Mouse (Mus musculus) heart, adult 2 months (tissue): ENCODE data around the gene Col4a1. TPM values are rescaled to one million over a fixed set of nuclear protein-coding genes. Genes with fewer than 3 reads are reported as not detected.
A peak's percentile ranks its signal among the peaks of the same experiment; 100 is the strongest.

Source experiments
- DNase-seq, 2 experiments: peaks; one replicate each; pipeline ENCODE4 v3.0.0; 2021
- H3K27ac ChIP-seq: fragments of 200-600 bp; 2 replicates; pipeline ENCODE4 v1.8.1; 2022
- H3K27me3 ChIP-seq: fragments of 200-500 bp; 2 replicates; pipeline ENCODE4 v1.6.1; 2012; ENCODE audit warnings: mild to moderate bottlenecking, low read length, inconsistent platforms, mixed read lengths; ENCODE audit not compliant: control insufficient read depth, insufficient read depth
- H3K36me3 ChIP-seq: fragments of 200-500 bp; 2 replicates; pipeline ENCODE4 v1.6.1; 2012; ENCODE audit warnings: low read length, inconsistent platforms; ENCODE audit not compliant: control insufficient read depth, insufficient read depth
- H3K4me1 ChIP-seq: fragments of 200-500 bp; 2 replicates; pipeline ENCODE4 v1.6.1; 2011; ENCODE audit warnings: low read length; ENCODE audit not compliant: control insufficient read depth, insufficient read depth
- H3K4me3 ChIP-seq: fragments of 200-600 bp; 2 replicates; pipeline ENCODE4 v1.8.1; 2022
- H3K79me2 ChIP-seq: fragments of 200-500 bp; replicated peaks from 2 replicates; pipeline ENCODE4 v1.6.1; 2012; ENCODE audit warnings: mild to moderate bottlenecking, inconsistent platforms, low read length, moderate library complexity, mixed read lengths; ENCODE audit not compliant: control insufficient read depth, insufficient read depth
- H3K9ac ChIP-seq: fragments of 200-500 bp; 2 replicates; pipeline ENCODE4 v1.6.1; 2012; ENCODE audit warnings: low read depth, mild to moderate bottlenecking, control low read depth, inconsistent platforms, low read length, mixed read lengths
- CTCF ChIP-seq: fragments of 200-600 bp; IDR thresholded peaks from 2 replicates; pipeline ENCODE4 v1.8.1; 2022; ENCODE audit warnings: antibody characterized with exemption, mild to moderate bottlenecking, moderate library complexity
- EP300 ChIP-seq: fragments of 200-500 bp; IDR thresholded peaks from 2 replicates; pipeline ENCODE4 v1.6.1; 2011; ENCODE audit warnings: low read depth, low read length, control low read depth; ENCODE audit not compliant: insufficient read depth
- POLR2A ChIP-seq: fragments of 200-500 bp; IDR thresholded peaks from 2 replicates; pipeline ENCODE4 v1.6.1; 2011; ENCODE audit warnings: mild to moderate bottlenecking, low read depth, low read length, control low read depth; ENCODE audit not compliant: insufficient read depth
- WGBS: fragments of 180-500 bp; shearing (Covaris S2); methylation state at CpG from one replicate; pipeline ENCODE4 v1.1.7; 2018; 5-methylcytosine and 5-hydroxymethylcytosine counted together
- intact Hi-C: fragments of 180-260 bp; cut with DNase I; formaldehyde crosslinking; loops from one replicate; pipeline ENCODE4 v1.15.1; 2025
- polyA plus RNA-seq: library from polyadenylated mRNA; depleted of rRNA; stranded (reverse); fragments of >200 nt; gene quantifications from 2 replicates; pipeline ENCODE4 v1.2.3, GENCODE M21; 2012
- total RNA-seq, 2 experiments: library from RNA; stranded (reverse); gene quantifications; 2 replicates each; pipeline ENCODE4 v1.2.3; 2021

The Col4a1 gene
- total and polyA plus RNA-seq, 3 experiments: 221 to 311 (median 258) TPM

DNA sequence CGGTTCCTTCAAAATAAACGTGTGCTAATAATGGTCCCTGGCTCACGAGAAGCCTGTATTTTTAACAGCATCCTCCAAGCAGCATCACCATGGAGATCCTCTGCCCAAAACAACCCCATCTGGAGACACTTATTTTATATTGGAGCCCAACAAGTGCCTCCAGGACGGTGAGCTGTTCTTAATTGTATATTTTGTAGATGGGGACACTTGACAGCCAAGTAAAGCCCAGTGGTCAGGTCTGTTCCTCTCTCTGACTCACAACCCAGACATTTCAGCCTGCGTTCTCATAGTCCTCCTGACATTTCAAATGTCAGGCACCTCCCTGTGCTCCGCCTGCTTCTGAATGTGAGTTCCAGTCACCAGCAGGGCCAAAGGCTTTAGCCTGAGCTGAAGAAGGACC is 43.9 kb downstream of the Col4a1 start:
- Histone ChIP-seq H3K27me3 (no peaks in the 10 kb centered on the region), H3K36me3 (peaks cover 49% of the 10 kb centered on the region), H3K4me1 (peaks cover 40% of the 10 kb centered on the region), H3K79me2 (peaks cover 3% of the 10 kb centered on the region), H3K27ac (peak overlapping the region; percentile 13), H3K9ac (no peak overlapping the region), H3K4me3 (no peak overlapping the region)
- WGBS: 45% methylated on average over 6 of the region's 6 CpGs
- DNase-seq: no peak
- intact Hi-C loops: no loop called here
- TF ChIP-seq POLR2A: no peak
- no peak for TF ChIP-seq EP300
- no peak for TF ChIP-seq CTCF

GRCm38 (mm10) chr8:11266471-11266870 is 46.2 kb downstream of the Col4a1 start:
- H3K36me3 ChIP-seq: peaks cover 51% of the 10 kb centered on the region
- H3K4me1 ChIP-seq: peaks cover 48% of the 10 kb centered on the region
- no peak for DNase-seq
- H3K4me3 ChIP-seq: no peak overlapping the region
- H3K9ac ChIP-seq: no peak overlapping the region
- TF ChIP-seq POLR2A (no peak), EP300 (no peak), CTCF (no peak)
- WGBS: 66% methylated on average over 2 of the region's 2 CpGs
- H3K79me2 ChIP-seq: peaks cover 1% of the 10 kb centered on the region
- H3K27me3 ChIP-seq: no peaks in the 10 kb centered on the region
- H3K27ac ChIP-seq: no peak overlapping the region; the same call in 1 of the 2 replicates
- intact Hi-C loops: no loop called here

DNA sequence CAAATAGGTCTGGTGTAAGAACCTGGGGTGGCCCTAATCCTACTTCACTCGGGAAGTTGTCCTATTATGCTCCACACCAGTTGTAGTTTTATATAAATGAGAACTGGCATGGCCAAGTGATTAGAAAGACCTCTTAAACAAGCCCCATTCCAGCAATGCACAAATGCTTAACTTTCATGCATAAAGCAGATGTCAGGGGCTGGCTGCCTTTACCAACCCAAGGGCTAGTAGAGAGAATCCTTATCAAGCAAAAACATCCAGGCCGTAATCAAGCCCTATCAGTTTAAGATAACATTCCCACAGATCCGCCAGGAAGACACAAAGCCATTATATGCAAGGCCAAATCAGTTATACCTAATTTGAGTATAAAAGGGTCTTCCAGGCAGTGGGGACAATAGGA is 46.7 kb downstream of the Col4a1 start:
- H3K36me3 ChIP-seq: peaks cover 56% of the 10 kb centered on the region
- peaks cover 1% of the 10 kb centered on the region for H3K79me2 ChIP-seq
- WGBS: 42% methylated on average over 3 of the region's 3 CpGs
- intact Hi-C loops: no loop called here
- no peaks in the 10 kb centered on the region for H3K27me3 ChIP-seq
- DNase-seq: no peak
- no peak overlapping the region for H3K9ac ChIP-seq
- no peak for TF ChIP-seq POLR2A
- TF ChIP-seq CTCF: no peak
- peaks cover 47% of the 10 kb centered on the region for H3K4me1 ChIP-seq
- no peak overlapping the region; the same call in 1 of the 2 replicates for H3K27ac ChIP-seq
- H3K4me3 ChIP-seq: no peak overlapping the region

- H3K79me2 ChIP-seq: peaks cover 1% of the 10 kb centered on the region
- no peaks in the 10 kb centered on the region for H3K27me3 ChIP-seq
- TF ChIP-seq POLR2A: no peak
- no peak for TF ChIP-seq CTCF
- no peak for TF ChIP-seq EP300
- peaks cover 58% of the 10 kb centered on the region for H3K36me3 ChIP-seq
- WGBS: 50% methylated on average over 6 of the region's 6 CpGs
- peaks cover 45% of the 10 kb centered on the region for H3K4me1 ChIP-seq
- peak overlapping the region; percentile 13 for H3K27ac ChIP-seq
- H3K4me3 ChIP-seq: no peak overlapping the region
- H3K9ac ChIP-seq: no peak overlapping the region
- no peak for DNase-seq
- intact Hi-C loops: no loop called here
Observed at GRCm38 (mm10) chr8:11263848-11264247, 48.8 kb downstream of the Col4a1 start.

DNA sequence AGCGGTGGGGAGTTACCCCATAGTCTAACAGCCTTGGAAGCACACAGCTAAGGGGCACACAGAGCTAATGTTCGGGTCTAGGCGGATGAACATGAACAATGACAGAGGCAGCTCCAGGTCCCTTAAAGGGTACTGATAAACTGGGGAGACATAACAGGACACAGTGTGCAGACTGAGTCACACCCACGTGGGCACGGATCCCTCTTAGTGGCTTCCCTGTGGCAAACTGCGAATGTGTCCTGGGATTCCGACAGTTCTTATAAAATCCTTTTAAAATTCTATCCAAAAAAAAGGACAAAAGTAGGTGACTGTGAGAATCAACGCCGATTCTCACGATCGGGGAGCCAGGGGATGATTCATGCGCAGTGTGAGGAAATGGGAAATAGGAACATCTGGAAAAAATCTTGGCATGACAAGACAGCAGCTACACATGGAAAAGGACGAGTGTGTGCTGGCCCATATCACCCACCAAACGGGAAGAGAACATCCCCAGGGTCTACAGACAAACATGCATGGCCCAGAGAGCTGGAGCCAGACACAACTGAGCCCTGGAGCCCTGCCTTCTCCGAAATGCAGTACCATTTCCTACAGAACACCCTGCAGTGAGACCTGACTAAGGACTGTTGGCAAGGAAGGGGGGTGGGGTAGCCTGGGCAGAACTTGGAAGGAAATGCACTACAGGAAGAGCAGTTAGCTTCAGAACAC is 50.4 kb downstream of the Col4a1 start:
- no peak overlapping the region for H3K4me3 ChIP-seq
- H3K4me1 ChIP-seq: peaks cover 52% of the 10 kb centered on the region
- no peak overlapping the region for H3K9ac ChIP-seq
- H3K27ac ChIP-seq: peak overlapping the region; percentile 72
- DNase-seq: peak in 1 of 2 experiments; percentile 79
- intact Hi-C loops: no loop called here
- H3K27me3 ChIP-seq: no peaks in the 10 kb centered on the region
- TF ChIP-seq CTCF (no peak), POLR2A (0 out of 2 replicates have a peak, but pooled peaks have one; percentile 16), EP300 (no peak; the same call in 1 of the 2 replicates)
- no peaks in the 10 kb centered on the region; the same call in none of the 2 replicates for H3K79me2 ChIP-seq
- H3K36me3 ChIP-seq: peaks cover 52% of the 10 kb centered on the region
- WGBS: 40% methylated on average over 15 of the region's 15 CpGs

- TF ChIP-seq EP300 (0 out of 2 replicates have a peak, but pooled peaks have one; percentile 16), POLR2A (no peak)
- H3K36me3 ChIP-seq: peaks cover 46% of the 10 kb centered on the region
- 17% methylated on average over 10 of the region's 10 CpGs for WGBS
- H3K79me2 ChIP-seq: peaks cover 3% of the 10 kb centered on the region
- H3K27me3 ChIP-seq: no peaks in the 10 kb centered on the region
- H3K27ac ChIP-seq: peak overlapping the region; percentile 40
- no peak overlapping the region for H3K4me3 ChIP-seq
- no peak overlapping the region for H3K9ac ChIP-seq
- intact Hi-C loops: loop anchor here (2.0 kb wide), 1 partner anchor 19 kb away; no protein-coding TSS in a partner anchor
- no peak for DNase-seq
- H3K4me1 ChIP-seq: peaks cover 52% of the 10 kb centered on the region
Observed at GRCm38 (mm10) chr8:11259832-11260615, 52.6 kb downstream of the Col4a1 start.
